Mouse (Mus musculus): ENCODE data around the gene Rasl12. TPM values are rescaled to one million over a fixed set of nuclear protein-coding genes. Genes with fewer than 3 reads are reported as not detected.

Gene Rasl12
- polyA plus RNA-seq, 1 experiment from 2014 or later, result 10.9 TPM

- H3K4me2 ChIP-seq (ENCODE audit: low read depth, low read length), result no peak overlapping the region
- DNase-seq (ENCODE audit: low spot score), result peak; percentile 24
Observed at GRCm38 (mm10) chr9:65386373-65387140, 11.7 kb upstream of the Rasl12 start.

GRCm38 (mm10) chr9:65390752-65391612 lies 7.3 kb upstream of the Rasl12 start:
- 26% methylated on average over 55 of the region's 96 CpGs for WGBS
- DNase-seq (ENCODE audit: low spot score) (peak; percentile 53), ATAC-seq (ENCODE audit: low read depth) (peak; percentile 54)
- H3K4me1 ChIP-seq (ENCODE audit: control insufficient read depth, insufficient read depth, low read length), result peaks cover 4% of the 10 kb centered on the region; the same call in 1 of the 2 replicates
- H3K9me3 ChIP-seq (ENCODE audit: control insufficient read depth, low read length), result no peaks in the 10 kb centered on the region
- H3K4me3 ChIP-seq (ENCODE audit: low read depth, low read length), result peak overlapping the region; percentile 51
- H3K9ac ChIP-seq (ENCODE audit: low read depth, low read length), result peak overlapping the region; percentile 60
- H3K36me3 ChIP-seq (ENCODE audit: control insufficient read depth, insufficient read depth, low read length), result no peaks in the 10 kb centered on the region
- H3K27ac ChIP-seq (replicated peaks; ENCODE audit: low read depth, low read length), result no peak overlapping the region
- peaks cover 37% of the 10 kb centered on the region for H3K27me3 ChIP-seq (replicated peaks; ENCODE audit: control insufficient read depth, insufficient read depth, low read length)
- peak overlapping the region; percentile 69 for H3K4me2 ChIP-seq (ENCODE audit: low read depth, low read length)

More at GRCm38 (mm10) chr9:65386373-65387140, 11.7 kb upstream of the Rasl12 start:
- H3K27me3 ChIP-seq (replicated peaks; ENCODE audit: control insufficient read depth, insufficient read depth, low read length), result peaks cover 24% of the 10 kb centered on the region
- no peaks in the 10 kb centered on the region for H3K9me3 ChIP-seq (ENCODE audit: control insufficient read depth, low read length)
- H3K27ac ChIP-seq (replicated peaks; ENCODE audit: low read depth, low read length), result no peak overlapping the region
- H3K4me3 ChIP-seq (ENCODE audit: low read depth, low read length), result no peak overlapping the region
- 26% methylated on average over 8 of the region's 8 CpGs for WGBS
- H3K9ac ChIP-seq (ENCODE audit: low read depth, low read length), result no peak overlapping the region
- H3K4me1 ChIP-seq (ENCODE audit: control insufficient read depth, insufficient read depth, low read length), result peaks cover 4% of the 10 kb centered on the region; the same call in 1 of the 2 replicates
- H3K36me3 ChIP-seq (ENCODE audit: control insufficient read depth, insufficient read depth, low read length), result no peaks in the 10 kb centered on the region
- peak; percentile 31; the same call in 1 of the 2 replicates for ATAC-seq (ENCODE audit: low read depth)

- H3K9me3 ChIP-seq (ENCODE audit: control insufficient read depth, low read length), result no peaks in the 10 kb centered on the region
- H3K4me3 ChIP-seq (ENCODE audit: low read depth, low read length), result peak within 1 kb of the TSS; percentile 51
- WGBS, result 39% methylated on average over 8 of the region's 8 CpGs
- H3K27ac ChIP-seq (replicated peaks; ENCODE audit: low read depth, low read length), result no peak within 1 kb of the TSS
- H3K27me3 ChIP-seq (replicated peaks; ENCODE audit: control insufficient read depth, insufficient read depth, low read length), result peaks cover 37% of the 10 kb centered on the region
- ATAC-seq (ENCODE audit: low read depth) (no peak), DNase-seq (ENCODE audit: low spot score) (no peak)
- H3K4me1 ChIP-seq (ENCODE audit: control insufficient read depth, insufficient read depth, low read length), result 0 out of 2 replicates have a peak, but pooled peaks cover under 1% of the 10 kb centered on the region
- H3K36me3 ChIP-seq (ENCODE audit: control insufficient read depth, insufficient read depth, low read length), result no peaks in the 10 kb centered on the region
- peak within 1 kb of the TSS; percentile 60 for H3K9ac ChIP-seq (ENCODE audit: low read depth, low read length)
- peak within 1 kb of the TSS; percentile 69 for H3K4me2 ChIP-seq (ENCODE audit: low read depth, low read length)
Observed at GRCm38 (mm10) chr9:65391613-65391964, 6.7 kb upstream of the Rasl12 start, which contains the start of gene Kbtbd13. Gene Kbtbd13 (minus strand): TSS chr9:65391652.

- no peaks in the 10 kb centered on the region for H3K9me3 ChIP-seq (ENCODE audit: control insufficient read depth, low read length)
- no peaks in the 10 kb centered on the region for H3K36me3 ChIP-seq (ENCODE audit: control insufficient read depth, insufficient read depth, low read length)
- ATAC-seq (ENCODE audit: low read depth), result no peak
- 23% methylated on average over 6 of the region's 6 CpGs for WGBS
- H3K4me3 ChIP-seq (ENCODE audit: low read depth, low read length), result no peak overlapping the region
- no peak overlapping the region for H3K27ac ChIP-seq (replicated peaks; ENCODE audit: low read depth, low read length)
- H3K27me3 ChIP-seq (replicated peaks; ENCODE audit: control insufficient read depth, insufficient read depth, low read length), result peaks cover 37% of the 10 kb centered on the region
- H3K4me2 ChIP-seq (ENCODE audit: low read depth, low read length), result no peak overlapping the region
- DNase-seq (ENCODE audit: low spot score), result peak; percentile 54
- H3K9ac ChIP-seq (ENCODE audit: low read depth, low read length), result no peak overlapping the region
- H3K4me1 ChIP-seq (ENCODE audit: control insufficient read depth, insufficient read depth, low read length), result no peaks in the 10 kb centered on the region
Observed at GRCm38 (mm10) chr9:65392638-65393364, 5.5 kb upstream of the Rasl12 start.

GRCm38 (mm10) chr9:65393606-65394005 lies 4.7 kb upstream of the Rasl12 start:
- Histone ChIP-seq H3K36me3 (ENCODE audit: control insufficient read depth, insufficient read depth, low read length) (no peaks in the 10 kb centered on the region), H3K9me3 (ENCODE audit: control insufficient read depth, low read length) (no peaks in the 10 kb centered on the region), H3K27me3 (replicated peaks; ENCODE audit: control insufficient read depth, insufficient read depth, low read length) (peaks cover 37% of the 10 kb centered on the region), H3K9ac (ENCODE audit: low read depth, low read length) (no peak overlapping the region), H3K27ac (replicated peaks; ENCODE audit: low read depth, low read length) (no peak overlapping the region), H3K4me3 (ENCODE audit: low read depth, low read length) (no peak overlapping the region), H3K4me1 (ENCODE audit: control insufficient read depth, insufficient read depth, low read length) (0 out of 2 replicates have a peak, but pooled peaks cover 1% of the 10 kb centered on the region), H3K4me2 (ENCODE audit: low read depth, low read length) (no peak overlapping the region)
- DNase-seq (ENCODE audit: low spot score), result no peak
- ATAC-seq (ENCODE audit: low read depth), result no peak
- 30% methylated on average over 2 of the region's 2 CpGs for WGBS

- ATAC-seq (ENCODE audit: low read depth) (no peak), DNase-seq (ENCODE audit: low spot score) (no peak)
- 55% methylated on average over 2 of the region's 2 CpGs for WGBS
- Histone ChIP-seq H3K9ac (ENCODE audit: low read depth, low read length) (no peak overlapping the region), H3K4me3 (ENCODE audit: low read depth, low read length) (no peak overlapping the region), H3K36me3 (ENCODE audit: control insufficient read depth, insufficient read depth, low read length) (no peaks in the 10 kb centered on the region), H3K4me1 (ENCODE audit: control insufficient read depth, insufficient read depth, low read length) (0 out of 2 replicates have a peak, but pooled peaks cover 4% of the 10 kb centered on the region), H3K27ac (replicated peaks; ENCODE audit: low read depth, low read length) (no peak overlapping the region), H3K9me3 (ENCODE audit: control insufficient read depth, low read length) (no peaks in the 10 kb centered on the region), H3K27me3 (replicated peaks; ENCODE audit: control insufficient read depth, insufficient read depth, low read length) (peaks cover 33% of the 10 kb centered on the region), H3K4me2 (ENCODE audit: low read depth, low read length) (no peak overlapping the region)
Observed at GRCm38 (mm10) chr9:65394360-65394759, 3.9 kb upstream of the Rasl12 start.

- Histone ChIP-seq H3K27ac (replicated peaks; ENCODE audit: low read depth, low read length) (no peak overlapping the region), H3K36me3 (ENCODE audit: control insufficient read depth, insufficient read depth, low read length) (no peaks in the 10 kb centered on the region), H3K9ac (ENCODE audit: low read depth, low read length) (no peak overlapping the region), H3K9me3 (ENCODE audit: control insufficient read depth, low read length) (no peaks in the 10 kb centered on the region), H3K4me3 (ENCODE audit: low read depth, low read length) (no peak overlapping the region), H3K4me1 (ENCODE audit: control insufficient read depth, insufficient read depth, low read length) (0 out of 2 replicates have a peak, but pooled peaks cover 4% of the 10 kb centered on the region), H3K27me3 (replicated peaks; ENCODE audit: control insufficient read depth, insufficient read depth, low read length) (no peaks in the 10 kb centered on the region), H3K4me2 (ENCODE audit: low read depth, low read length) (no peak overlapping the region)
- DNase-seq (ENCODE audit: low spot score), result no peak
- 90% methylated on average over 6 of the region's 6 CpGs for WGBS
- ATAC-seq (ENCODE audit: low read depth), result no peak
Observed at GRCm38 (mm10) chr9:65399934-65400333, 1.6 kb downstream of the Rasl12 start.

Data from embryonic facial prominence, embryonic 14.5 days (tissue).